Mouse (Mus musculus) layer of hippocampus, adult 2 months (tissue): ENCODE data around the gene Mctp1. TPM values are rescaled to one million over a fixed set of nuclear protein-coding genes. Genes with fewer than 3 reads are reported as not detected.
A peak's percentile ranks its signal among the peaks of the same experiment; 100 is the strongest.

Experiments used
- DNase-seq, 2 experiments: peaks; one replicate each; pipeline ENCODE4 v3.0.0; 2022; ENCODE audit warnings: low spot score in 2 of 2
- H3K27ac ChIP-seq: fragments of 200-600 bp; 2 replicates; pipeline ENCODE4 v1.8.1; 2022
- H3K4me3 ChIP-seq: fragments of 200-600 bp; 2 replicates; pipeline ENCODE4 v1.8.1; 2022; ENCODE audit warnings: mild to moderate bottlenecking
- CTCF ChIP-seq: fragments of 200-600 bp; conservative IDR thresholded peaks from 2 replicates; pipeline ENCODE4 v1.8.1; 2022; ENCODE audit warnings: antibody characterized with exemption, mild to moderate bottlenecking, moderate library complexity
- total RNA-seq, 2 experiments: library from RNA; stranded (reverse); gene quantifications; 2 replicates each; pipeline ENCODE4 v1.2.3; 2021

Gene Mctp1
- total RNA-seq, 2 experiments from 2014 or later: 56.1 to 62.0 TPM

DNA sequence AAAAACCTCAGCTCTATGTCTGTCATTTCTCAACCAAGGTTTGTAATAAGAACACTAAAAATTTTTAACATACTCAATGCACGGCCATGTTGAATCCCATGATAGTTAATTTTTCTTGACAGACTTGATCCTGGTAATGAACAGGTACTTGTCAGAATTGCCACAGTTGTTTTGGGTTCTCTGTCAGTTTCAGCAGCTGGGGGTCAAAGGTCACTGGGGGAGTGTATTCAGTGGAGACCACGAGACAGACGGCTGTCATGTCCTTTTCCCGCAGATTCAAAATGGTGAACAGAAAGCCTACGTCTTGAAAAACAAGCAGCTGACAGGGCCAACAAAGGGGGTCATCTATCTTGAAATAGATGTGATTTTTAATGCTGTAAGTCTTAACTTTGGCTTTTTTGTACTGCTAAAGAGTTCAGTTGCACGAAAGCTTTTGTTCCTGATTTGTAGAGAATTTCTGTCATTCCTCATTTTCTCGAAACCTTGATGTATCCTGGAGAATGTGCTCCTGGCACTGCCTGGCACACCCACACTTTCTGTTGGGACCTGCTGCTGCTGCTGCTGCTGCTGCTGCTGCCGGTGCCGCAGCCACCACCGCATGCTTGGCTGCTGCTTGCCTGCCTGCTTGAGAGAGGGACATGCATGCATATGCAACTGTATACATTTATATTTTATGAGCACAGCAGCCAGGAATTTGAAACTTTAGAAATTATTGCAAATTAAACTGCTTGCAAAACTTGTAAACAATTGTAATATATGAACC is 440.8 kb downstream of the Mctp1 start:
- TF ChIP-seq CTCF: no peak
- H3K27ac ChIP-seq: no peak overlapping the region

DNA sequence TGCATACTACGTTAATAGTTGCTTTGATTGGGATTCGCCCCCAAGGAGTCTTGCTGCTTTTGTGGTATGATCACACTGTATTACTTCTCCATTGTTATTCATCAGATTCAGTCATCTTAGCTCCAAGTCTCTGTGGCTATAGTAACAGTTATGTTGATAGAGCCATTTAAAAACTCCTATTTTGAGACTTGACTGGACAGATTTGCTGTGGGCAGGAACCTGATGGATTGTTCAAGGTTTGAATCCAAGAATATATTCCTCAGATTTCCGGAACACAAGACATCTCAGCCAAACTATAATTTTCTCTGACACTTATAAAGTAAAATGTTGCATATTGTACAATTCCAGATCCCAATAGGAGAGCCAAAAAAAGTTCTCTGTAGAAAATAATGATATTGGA is 443.4 kb downstream of the Mctp1 start:
- DNase-seq: no peak
- TF ChIP-seq CTCF: no peak
- H3K27ac ChIP-seq: no peak overlapping the region
- H3K4me3 ChIP-seq: no peak overlapping the region

More for the DNA sequence above, 440.8 kb downstream of the Mctp1 start:
- no peak for DNase-seq
- H3K4me3 ChIP-seq: no peak overlapping the region

DNA sequence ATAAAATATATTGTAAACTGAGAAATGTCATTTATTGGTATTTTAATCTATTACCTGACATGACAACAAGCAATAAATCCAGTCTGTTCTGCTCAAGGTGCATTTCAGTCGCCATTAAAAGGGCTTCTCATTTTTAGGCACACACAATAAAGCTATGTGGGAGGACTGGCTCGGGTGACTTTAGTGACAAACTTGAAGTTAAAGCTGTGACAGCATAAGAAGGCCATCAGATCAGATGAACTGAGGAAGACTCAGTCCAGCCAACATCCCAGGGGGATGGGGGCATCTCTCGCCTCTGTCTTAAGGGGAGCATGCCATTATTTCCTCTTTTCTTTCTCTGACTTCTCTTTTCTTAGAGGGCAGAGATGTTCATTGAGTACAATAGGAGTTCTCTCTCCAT is 453.7 kb downstream of the Mctp1 start:
- TF ChIP-seq CTCF: no peak
- Histone ChIP-seq H3K4me3 (no peak overlapping the region), H3K27ac (no peak overlapping the region)
- DNase-seq: no peak

DNA sequence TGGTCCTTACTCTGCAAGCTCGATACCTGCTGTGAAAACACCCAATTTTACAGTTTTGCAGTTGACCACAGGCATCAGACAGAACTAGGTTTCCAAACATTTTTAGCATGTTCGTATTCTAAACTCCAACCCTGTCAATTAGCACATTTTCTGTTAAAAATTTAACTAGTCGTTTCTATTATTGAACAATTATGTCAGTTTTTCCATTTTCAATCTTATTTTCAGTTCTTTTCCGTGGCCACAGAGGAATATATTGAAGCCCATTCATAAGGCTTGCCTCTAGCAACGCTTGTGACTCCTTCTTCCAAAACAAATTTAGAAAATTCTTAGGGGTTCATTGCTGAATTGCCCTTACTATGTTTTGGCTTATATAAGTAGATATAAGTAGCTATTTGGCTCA is 456.4 kb downstream of the Mctp1 start:
- no peak for TF ChIP-seq CTCF
- no peak overlapping the region for H3K4me3 ChIP-seq
- H3K27ac ChIP-seq: no peak overlapping the region
- DNase-seq: no peak

DNA sequence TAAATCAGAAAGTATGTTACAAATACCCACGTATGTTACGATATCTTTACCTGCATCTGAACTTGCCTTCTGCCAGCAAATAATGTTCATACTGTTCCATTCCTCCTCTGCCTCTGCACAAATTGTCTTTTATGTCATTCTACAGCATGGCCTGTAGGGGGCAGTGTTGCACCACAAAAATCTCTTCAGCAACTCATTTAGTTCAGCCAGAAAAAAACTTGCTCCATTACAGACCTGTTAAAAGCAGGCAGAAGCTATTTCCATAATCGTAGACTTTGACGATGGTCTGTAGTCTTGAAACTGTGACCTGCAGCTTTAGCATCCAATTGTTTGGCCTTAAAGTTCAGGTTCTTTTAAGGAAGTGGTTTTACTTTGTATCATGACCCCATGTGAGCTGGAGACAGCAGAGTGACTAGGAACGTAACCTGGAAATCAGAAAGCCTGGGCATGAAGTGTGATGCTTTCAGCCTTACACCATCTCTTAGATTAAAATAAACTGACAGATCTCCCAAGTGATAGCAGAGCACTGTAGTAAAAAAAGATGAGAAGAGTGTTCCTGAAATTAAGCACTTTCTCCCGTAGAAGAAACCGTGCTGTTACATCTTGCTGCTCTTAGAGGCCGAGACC is 460.4 kb downstream of the Mctp1 start:
- no peak overlapping the region for H3K27ac ChIP-seq
- H3K4me3 ChIP-seq: no peak overlapping the region
- peak; percentile 96 for TF ChIP-seq CTCF
- peak; percentile 57 to 76 for DNase-seq

DNA sequence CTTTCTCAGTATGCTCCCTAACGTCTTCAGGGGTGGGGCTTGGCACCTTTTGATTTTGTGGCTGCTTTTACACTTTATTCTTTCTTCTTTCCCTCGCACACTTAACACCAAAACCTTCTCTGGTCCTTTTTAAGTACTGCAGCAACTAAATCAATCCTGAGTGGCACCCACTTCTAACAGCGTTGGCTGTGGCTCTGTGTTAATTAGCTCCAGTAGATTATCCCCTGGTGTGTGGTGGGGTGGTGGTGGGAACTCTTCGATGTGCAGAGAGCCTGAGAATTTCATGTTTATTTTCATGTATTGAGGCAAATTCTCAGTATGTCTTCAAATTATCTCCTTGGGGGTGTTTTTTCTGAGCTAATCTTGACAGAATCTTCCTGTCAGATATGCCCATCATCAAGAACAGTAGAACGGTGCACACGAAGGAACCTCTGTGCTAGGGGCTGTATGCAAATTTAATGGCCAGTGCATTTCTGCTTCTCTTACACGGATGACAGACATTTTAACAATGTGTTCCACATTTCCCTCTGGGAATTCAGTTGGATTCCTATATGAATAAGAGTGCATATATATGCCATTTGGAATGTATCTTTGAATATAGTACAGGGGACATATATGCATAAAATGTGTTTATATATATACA is 466.2 kb downstream of the Mctp1 start:
- no peak overlapping the region for H3K27ac ChIP-seq
- DNase-seq: no peak
- no peak for TF ChIP-seq CTCF
- H3K4me3 ChIP-seq: no peak overlapping the region

DNA sequence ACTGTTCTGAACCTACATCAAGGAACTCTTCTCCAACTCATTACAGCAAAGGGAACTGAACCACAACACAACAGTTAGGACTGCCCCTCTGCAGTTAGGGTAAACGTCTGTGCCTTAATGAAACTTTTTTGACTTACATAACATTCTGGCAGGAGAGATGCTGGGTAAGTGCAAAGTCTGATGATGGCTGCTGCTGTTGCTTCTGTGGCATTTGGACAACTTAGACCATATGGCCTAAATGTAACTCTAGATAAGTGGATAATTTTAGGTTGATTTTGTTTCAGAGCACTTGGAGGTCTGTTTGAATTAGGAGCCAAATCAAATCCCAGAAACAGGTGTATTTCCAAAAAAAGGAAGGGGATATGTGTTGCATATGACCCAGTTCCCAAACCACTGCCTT is 470.0 kb downstream of the Mctp1 start:
- no peak for TF ChIP-seq CTCF
- H3K4me3 ChIP-seq: no peak overlapping the region
- H3K27ac ChIP-seq: peak overlapping the region; percentile 32; the same call in 1 of the 2 replicates
- peak in 1 of 2 experiments; percentile 13 for DNase-seq

DNA sequence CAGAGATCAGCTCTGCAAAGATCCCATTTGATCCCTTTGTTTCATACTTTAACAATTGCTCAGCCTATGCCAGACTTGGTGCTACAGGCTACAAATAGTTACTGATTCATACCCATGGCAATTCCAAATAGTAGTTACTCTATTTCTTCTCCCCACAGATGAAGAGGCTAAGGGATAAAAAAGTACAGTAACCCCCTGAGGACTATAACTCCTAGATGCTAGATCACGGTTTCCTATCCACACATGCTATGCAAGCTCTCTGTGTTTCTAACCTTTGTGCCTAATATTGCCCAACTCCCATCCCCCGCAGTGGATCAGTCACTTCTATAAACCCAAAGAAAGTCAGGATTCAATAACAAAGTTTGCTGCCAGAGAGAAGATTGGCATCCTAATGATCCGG is 470.7 kb downstream of the Mctp1 start:
- Histone ChIP-seq H3K4me3 (no peak overlapping the region), H3K27ac (peak overlapping the region; percentile 32; the same call in 1 of the 2 replicates)
- DNase-seq: no peak
- no peak for TF ChIP-seq CTCF

DNA sequence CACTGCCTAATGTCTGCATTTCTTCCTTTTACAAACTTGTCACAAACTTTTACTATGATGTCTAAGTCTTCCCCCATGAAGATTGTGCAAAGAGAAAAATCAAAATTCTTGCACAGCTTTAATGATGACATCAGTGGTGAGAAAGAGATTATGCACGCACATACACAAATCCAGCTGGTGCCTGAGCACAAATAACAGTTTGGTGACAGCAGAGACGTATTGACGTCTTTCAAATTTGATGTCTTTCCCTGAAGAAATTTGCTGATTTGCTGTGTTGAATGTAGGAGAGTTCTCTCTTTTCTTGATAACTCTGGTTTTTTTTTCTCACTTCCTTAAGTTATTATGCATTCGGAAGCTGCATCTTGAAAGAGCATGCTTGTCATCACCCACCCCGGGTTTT is 472.7 kb downstream of the Mctp1 start:
- no peak for TF ChIP-seq CTCF

DNA sequence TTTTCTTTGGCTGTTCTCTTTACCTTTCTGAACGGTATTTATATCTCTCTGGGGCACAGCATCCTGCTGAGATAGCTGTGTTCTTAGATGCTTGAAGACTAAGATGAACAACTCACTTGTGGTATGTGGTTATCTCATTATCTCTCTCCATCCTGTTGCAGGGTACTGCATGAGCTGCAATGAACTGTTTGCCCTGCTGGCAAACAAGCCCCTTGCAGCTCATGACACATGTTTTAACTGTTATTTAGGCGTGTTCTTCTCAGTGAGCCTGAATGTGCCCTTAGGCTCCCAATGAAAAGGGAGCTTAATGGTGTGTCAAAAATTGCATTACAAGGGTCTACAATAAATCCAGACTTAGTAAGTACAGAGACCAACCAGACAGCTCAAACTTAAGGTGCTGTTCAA is 473.7 kb downstream of the Mctp1 start:
- DNase-seq: no peak
- peak overlapping the region; percentile 5; the same call in 1 of the 2 replicates for H3K27ac ChIP-seq
- TF ChIP-seq CTCF: peak; percentile 11; the same call in 1 of the 2 replicates
- H3K4me3 ChIP-seq: no peak overlapping the region

More for the DNA sequence above, 472.7 kb downstream of the Mctp1 start:
- peak in 1 of 2 experiments; percentile 23 for DNase-seq
- Histone ChIP-seq H3K27ac (no peak overlapping the region), H3K4me3 (no peak overlapping the region)

DNA sequence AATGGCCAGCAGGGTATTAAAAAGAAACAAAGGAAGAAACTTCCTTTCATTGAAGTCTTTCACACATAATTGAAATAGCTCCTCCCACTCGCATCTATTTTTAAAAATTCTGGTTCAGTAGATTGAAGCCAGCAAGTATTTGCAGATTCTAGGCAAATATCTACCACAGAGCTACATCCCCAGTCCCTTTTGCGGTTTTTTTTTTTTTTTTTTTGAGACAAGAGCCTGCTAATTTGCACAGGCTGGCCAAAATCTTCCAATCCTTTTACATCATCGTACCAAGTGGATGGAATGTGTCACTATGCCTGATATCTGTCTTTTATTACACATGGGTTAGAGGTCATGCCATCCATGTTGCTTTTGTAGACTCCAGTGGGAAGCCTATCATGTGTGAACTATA is 486.0 kb downstream of the Mctp1 start:
- no peak for TF ChIP-seq CTCF

DNA sequence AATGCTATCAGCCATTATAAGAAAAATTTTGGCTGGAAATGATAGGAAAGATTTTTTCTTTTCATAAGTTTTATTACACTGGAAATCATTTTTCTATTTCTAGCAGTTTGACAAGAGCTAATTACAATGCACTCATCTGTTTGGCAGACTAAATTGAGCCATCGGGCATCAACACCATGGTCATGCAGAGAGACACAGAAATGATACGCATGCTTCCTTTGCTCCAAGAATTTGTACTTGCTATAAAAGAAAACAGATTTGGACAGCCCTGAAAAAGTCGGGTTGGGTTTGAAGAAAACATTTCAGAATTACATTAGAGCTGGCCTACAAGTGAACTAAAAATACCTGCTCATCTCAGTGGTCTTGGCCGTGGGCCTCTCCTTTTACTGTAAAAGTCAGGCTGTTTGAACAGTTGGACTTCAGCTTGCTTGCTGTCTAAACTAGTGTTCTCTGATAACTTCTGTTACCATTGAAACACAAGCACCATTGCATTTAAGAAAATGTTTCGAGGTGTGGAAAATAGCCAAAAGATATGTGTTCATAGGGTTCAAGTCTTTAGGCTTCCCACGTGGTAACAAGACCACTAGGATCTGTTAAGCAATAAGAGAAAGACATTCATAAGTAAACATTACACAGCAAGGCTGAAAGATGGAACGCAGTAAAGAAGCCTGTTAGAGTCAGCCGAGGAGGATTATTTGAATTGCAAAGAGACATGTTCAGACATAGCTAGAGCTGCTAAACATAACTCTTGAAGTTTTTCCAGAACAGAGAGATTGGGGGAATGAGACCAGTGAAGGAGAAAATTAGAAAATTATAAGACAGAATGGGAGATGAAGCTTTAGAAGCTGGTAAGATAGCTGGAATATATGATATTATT is 493.8 kb downstream of the Mctp1 start:
- no peak for DNase-seq
- Histone ChIP-seq H3K27ac (peak overlapping the region; percentile 36; the same call in 1 of the 2 replicates), H3K4me3 (no peak overlapping the region)
- no peak for TF ChIP-seq CTCF

More for the DNA sequence above, 486.0 kb downstream of the Mctp1 start:
- Histone ChIP-seq H3K4me3 (no peak overlapping the region), H3K27ac (no peak overlapping the region)
- no peak for DNase-seq
